Mouse (Mus musculus): Measurements from ENCODE around the gene Arhgef16.

Arhgef16 gene

GRCm38 (mm10) chr4:154229569-154229968, 71.9 kb downstream of the Arhgef16 start:
- CTCF ChIA-PET = no interaction called here
